Mouse (Mus musculus) thymus, postnatal 0 days (tissue): Measurements from ENCODE around the gene Pgap3. TPM values are rescaled to one million over a fixed set of nuclear protein-coding genes. Genes with fewer than 3 reads are reported as not detected.

Experiments
- DNase-seq: peaks from one replicate; pipeline ENCODE4 v3.0.0-alpha.2; 2015; ENCODE audit warnings: low spot score
- polyA plus RNA-seq: library from polyadenylated mRNA; unstranded; fragments of >200 nt; fragmentation: Nextera tagmentation; extraction: Ambion mirVana; gene quantifications from 2 replicates; pipeline ENCODE4 v1.2.1, GENCODE M21; 2015

The Pgap3 gene
- polyA plus RNA-seq: 12.1 and 12.7 TPM in 2 replicates

GRCm38 (mm10) chr11:98400161-98400726 is at the start of gene Pgap3:
Gene Pgap3 (minus strand): TSS chr11:98400490.
- DNase-seq: peak; percentile 92

DNA sequence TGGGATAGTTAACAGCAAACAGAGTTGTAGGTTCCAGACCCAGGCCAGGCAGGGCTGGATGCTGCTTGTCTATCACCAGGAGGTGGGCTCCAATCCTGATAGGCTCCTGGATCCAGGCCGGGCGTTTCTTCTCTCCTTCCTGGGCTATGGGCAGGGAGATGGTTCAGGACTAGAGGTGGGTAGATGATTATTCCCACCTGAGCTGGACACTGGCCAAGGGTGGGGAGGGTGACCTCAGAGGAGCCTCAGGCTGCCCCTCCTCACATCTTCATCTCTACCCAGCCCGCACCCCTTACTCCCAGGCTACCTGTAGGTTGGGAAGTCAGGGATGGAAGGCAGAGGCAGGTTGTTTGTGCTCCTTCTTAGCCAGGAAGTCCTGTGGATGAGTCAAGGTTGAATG is 49.1 kb upstream of the Pgap3 start:
- no peak for DNase-seq

DNA sequence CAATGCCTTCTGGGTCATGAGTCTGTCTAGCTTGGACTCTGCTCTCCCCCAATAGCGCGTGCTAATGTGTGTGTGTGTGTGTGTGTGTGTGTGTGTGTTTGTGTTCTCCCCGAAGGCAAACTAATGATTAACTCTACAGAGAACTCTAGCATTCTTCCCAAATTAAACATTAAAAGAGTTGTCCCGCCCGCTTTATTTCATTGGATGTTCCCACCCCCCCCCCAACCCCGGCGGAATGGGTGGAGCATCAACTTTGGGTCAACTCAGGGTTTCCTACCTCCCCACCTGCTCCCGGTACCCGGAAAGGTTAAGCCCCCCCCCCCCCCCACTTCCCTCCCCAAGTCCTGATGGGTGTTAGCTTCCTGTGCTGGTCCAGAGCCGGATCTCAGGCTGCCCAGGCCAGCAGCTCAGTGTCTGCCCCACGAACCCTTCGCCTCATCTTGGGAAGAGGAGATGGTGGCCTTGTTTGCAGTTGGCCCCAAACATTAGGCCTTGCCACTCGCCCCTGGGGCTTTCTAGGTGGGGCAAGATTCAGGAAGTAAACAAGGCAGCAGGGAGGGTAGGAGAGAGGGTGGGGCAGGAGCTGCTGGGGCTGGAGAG is 48.0 kb upstream of the Pgap3 start:
- DNase-seq: no peak

- DNase-seq: no peak
Observed at GRCm38 (mm10) chr11:98447475-98447834, 47.2 kb upstream of the Pgap3 start.

DNA sequence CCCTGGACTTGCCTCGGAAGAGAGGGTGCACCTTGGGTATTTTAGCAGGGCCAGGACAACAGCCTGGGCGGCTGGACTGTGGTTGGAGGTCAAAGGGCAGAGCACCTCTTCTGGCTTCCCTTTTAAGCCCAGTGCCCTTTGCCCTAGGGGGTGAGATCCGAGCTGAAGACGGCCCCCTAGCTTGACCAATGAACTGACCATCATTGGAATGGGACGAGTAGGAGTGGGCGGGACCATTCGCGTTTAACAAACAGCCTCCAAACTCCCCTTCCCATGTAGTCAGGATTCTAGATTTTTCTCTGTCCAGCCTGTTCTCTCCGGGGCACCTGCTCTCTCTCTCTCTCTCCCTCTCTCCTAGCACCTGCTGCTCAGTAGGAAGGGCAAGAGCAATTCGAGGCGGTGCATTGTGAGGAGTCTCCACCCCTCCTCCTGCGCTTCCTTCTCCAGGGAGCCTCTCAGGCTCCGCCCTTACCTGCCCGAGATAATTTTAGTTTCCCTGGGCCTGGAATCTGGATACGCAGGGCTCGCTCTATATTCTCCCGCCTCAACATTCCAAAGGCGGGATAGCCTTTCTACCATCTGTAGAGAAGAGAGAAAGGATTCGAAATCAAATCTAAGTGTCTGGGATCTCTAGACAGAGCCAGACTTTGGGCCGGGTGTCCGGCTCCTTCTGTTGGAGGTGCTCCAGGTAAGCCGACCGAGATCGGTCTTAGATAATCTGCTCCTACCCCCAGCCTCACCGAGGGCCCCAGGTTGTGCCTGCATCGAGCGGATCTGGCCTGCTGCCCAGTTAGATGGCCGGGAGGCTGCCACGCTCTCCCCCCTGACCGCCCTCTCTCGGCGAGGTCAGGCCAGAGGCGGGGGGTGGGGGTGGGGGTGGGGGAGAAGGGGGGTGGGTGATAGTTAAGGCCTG is 46.5 kb upstream of the Pgap3 start:
- peak; percentile 37 for DNase-seq

DNA sequence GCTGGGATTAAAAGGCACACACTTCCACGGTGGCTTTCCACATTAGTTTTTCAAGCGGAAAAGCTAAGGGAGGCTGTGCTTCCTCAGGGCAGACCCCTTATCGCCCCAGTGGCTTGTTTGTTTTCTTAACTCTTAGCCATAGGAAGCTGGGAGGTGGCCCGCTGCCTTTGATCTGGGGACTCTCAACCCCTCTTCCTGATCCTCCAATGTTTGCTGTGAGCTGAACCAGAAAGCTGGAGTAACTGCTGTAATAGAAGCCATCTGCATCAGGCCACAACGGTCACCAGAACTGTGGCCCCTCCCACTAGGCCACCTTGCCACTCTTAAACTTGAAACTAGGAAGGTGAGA is 45.9 kb upstream of the Pgap3 start, which contains the start of gene Grb7:
TSS of gene Grb7 (plus strand) at position 182 of the 349 bp plus-strand sequence.
- no peak for DNase-seq

DNA sequence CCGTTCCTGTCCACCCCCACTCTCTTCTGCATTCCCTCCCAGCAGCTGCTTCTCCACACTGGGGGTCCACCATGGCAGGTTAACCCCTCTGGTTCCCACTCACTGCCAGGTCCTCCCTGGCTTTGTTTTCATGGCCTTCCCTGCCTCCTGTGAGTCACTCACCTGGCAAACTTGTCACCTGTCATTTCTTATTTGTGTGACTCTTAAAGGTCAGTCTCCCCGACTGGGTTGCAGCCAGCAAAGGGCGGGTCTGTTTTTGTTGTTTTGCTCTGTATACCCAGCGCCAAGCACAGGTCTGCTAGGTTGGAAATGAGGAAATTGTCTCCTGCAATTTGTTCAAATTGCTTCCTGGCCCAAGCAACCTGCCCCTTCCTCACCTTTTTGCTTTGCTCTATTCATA is 45.4 kb upstream of the Pgap3 start:
- DNase-seq: no peak

DNA sequence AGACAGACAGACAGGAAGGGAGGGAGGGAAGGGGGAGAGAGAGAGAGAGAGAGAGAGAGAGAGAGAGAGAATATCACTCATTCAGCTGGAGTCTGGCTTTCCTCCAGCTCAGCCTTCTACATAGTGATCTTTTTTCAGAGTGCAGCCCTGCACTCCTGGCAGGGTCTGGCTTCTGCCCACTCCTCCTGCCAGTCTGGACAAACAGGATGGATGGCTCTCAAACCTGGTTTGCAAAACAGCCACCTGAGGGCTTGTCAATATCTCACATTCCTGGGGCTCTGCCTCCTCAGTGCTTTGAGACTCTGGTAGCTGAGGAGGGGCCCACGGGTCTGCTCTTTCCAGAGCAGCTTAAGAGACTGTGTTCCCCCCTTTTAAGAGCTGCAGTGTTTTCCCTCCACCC is 44.9 kb upstream of the Pgap3 start:
- DNase-seq: no peak

DNA sequence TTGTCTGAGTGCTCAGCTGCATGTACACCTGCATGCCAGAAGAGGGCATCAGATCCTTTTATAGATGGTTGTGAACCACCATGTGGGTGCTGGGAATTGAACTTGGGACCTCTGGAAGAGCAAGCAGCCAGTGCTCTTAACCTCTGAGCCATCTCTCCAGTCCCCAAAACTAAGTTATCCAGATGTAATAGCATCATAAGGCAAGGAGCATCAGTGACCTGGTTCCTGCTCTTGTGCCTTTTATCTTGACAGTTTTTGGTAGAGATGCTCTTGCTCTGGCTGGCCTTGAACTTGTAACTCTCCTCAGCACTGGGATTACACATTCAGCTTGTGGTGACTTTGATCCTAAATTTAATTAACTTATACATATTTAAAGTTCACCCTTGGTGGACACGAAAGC is 43.4 kb upstream of the Pgap3 start:
- no peak for DNase-seq

DNA sequence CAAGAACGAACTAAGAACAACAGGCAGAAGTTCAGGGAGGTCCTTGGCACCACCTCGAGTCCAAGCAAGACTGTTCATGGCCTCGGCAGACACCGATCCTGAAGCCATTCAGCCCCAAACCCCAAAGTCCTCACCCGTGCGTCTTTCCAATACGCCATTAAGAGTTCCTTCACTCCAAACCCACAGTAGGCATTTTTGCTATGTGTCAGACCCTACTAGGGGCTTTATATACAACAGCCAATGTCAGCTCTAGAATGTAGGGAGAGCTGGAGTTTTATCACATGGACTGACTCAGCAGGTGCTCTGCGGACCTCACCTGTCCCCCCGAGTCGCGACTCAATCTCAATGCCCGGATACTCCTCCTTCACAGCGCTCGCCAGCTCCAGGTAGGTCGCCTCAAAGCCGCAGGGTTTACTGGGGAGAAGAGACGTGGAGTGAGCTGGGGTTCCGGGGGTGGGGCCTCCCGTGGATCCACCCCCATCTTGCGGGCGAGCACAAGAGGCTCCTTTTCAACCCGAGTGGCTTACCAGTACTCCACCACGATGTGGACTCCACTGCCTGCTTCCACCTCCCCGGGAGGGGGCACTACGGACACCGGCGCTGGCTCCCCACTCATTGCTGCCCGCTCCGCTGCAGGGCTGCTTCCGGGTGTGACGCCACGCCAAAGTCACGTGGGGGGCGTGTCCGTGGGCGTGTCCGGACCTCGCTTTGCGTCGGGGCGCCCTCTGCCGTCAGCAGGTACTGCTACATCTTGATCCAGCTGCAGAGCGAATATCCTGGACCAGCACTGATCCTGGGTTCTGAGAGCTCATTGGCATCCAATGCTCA is 38.3 kb upstream of the Pgap3 start, which contains the start of gene Mien1:
TSS of gene Mien1 (minus strand) at position 661 of the 828 bp plus-strand sequence.
- peak; percentile 94 for DNase-seq

GRCm38 (mm10) chr11:98437441-98437840 is 37.2 kb upstream of the Pgap3 start:
- no peak for DNase-seq

DNA sequence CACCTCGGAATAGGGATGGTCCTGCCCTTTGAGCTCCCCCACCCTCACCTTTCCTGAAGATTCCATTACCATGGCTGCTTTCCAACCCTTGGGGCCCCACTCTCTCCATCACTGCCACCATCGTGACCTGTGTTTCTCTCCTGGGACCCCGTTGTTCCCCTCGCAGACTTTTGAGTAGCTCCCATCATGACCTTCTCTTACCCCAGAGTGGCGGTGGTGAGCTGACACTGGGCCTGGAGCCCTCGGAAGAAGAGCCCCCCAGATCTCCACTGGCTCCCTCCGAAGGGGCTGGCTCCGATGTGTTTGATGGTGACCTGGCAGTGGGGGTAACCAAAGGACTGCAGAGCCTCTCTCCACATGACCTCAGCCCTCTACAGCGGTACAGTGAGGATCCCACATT is 35.4 kb upstream of the Pgap3 start:
- no peak for DNase-seq

GRCm38 (mm10) chr11:98431743-98432502 is 31.6 kb upstream of the Pgap3 start:
- no peak for DNase-seq

DNA sequence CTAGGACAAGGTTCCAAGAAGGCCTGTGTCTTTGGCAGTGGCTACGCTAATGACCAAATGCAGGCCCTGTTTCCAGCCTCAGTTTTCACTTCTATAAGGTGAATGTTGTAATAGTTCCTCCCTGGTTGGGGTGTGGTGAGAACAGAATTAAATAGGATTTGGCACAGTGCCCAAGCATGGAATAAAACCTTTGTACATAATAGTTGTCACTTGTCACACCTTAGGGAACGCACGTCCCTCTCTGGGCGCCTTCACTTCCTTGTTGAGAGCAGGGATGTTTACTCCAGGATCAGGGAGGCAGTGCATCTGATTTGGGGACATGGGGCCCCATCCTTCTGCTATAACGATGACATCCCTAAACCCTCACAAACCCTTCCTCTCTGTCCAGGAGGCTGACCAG is 28.1 kb upstream of the Pgap3 start:
- DNase-seq: no peak

GRCm38 (mm10) chr11:98426592-98426991 is 26.3 kb upstream of the Pgap3 start:
- no peak for DNase-seq

DNA sequence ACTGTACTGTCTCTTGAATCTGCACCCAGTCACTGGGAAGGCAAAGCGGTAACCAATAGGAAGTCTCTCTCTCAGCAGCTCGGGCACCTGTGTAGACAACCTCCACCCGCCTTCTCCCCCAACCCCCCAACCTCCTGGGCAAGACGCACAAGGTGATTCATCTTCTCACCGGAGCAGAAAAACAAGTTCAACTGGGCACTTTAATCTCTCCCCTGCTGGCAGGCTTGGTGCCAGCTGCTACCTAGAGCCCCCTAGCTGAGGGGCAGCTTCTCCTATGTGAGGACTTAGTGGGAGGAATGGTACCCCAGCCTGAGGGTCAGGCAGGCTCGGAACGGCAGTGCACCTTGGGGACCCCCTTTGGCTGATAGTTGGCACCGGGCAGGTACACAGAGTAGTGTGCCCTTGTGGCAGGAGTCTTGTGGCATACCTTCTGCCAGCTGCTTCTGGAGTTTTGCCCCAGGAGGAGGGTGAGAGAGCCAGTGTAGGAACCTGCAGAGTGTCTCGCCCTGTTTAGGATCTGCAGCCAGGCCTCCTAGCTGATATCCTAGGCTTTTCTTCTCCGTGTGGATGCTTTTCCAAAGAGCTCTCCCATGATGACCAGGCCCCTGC is 18.8 kb upstream of the Pgap3 start:
- no peak for DNase-seq

- no peak for DNase-seq
Observed at GRCm38 (mm10) chr11:98418273-98418672, 18.0 kb upstream of the Pgap3 start.

- no peak for DNase-seq
Observed at GRCm38 (mm10) chr11:98417074-98417473, 16.8 kb upstream of the Pgap3 start.

GRCm38 (mm10) chr11:98414162-98414561 is 13.9 kb upstream of the Pgap3 start:
- DNase-seq: no peak

GRCm38 (mm10) chr11:98413731-98414130 is 13.4 kb upstream of the Pgap3 start:
- no peak for DNase-seq
